In genomic region chr16:23993351-23994321, GRCm38 (mm10) we compare ENCODE assay signal across 10 mouse cellular contexts. TPM values are rescaled to one million over a fixed set of nuclear protein-coding genes. Genes with fewer than 3 reads are reported as not detected.
DNase-seq lines count a peak whose midpoint lies in the region; ATAC-seq lines count a peak whose summit lies in the region.
"Had no signal": no experiment of that assay in that cellular context is flagged by ENCODE, and none has a peak within 500 bp of the region (broad histone marks: within the 10 kb centered on the region; RNA-seq: fewer than 3 reads in every experiment).

No protein-coding gene starts in this region.

- peaks cover 17% of the 10 kb centered on the region for H3K4me1 ChIP-seq in embryonic facial prominence, embryonic 12.5 days

- H3K9ac ChIP-seq in embryonic facial prominence, embryonic 12.5 days = no peak overlapping the region

- 45% methylated on average over 17 of the region's 17 CpGs for WGBS in embryonic facial prominence, embryonic 12.5 days

- intact Hi-C loops in left cerebral cortex, postnatal 4 days (cut with DNase I) = loop anchor here (5.0 kb wide), 1 partner anchor 509 kb away; no protein-coding TSS in a partner anchor

- H3K9me3 ChIP-seq in embryonic facial prominence, embryonic 12.5 days = no peaks in the 10 kb centered on the region

- H3K27me3 ChIP-seq in embryonic facial prominence, embryonic 12.5 days = no peaks in the 10 kb centered on the region

- no peak overlapping the region for H3K27ac ChIP-seq in embryonic facial prominence, embryonic 12.5 days

- 0 out of 2 replicates have a peak overlapping the region, but pooled peaks have one; percentile 22 for H3K4me2 ChIP-seq in embryonic facial prominence, embryonic 12.5 days (replicated peaks)

- ATAC-seq in embryonic facial prominence, embryonic 12.5 days (ENCODE audit: insufficient number of reproducible peaks, insufficient read depth, low FRiP score, low TSS enrichment) = peak; percentile 60; the same call in 1 of the 2 replicates
- ATAC-seq in erythroblast, adult 5-6 weeks (replicated peaks; ENCODE audit: low FRiP score, poor library complexity, severe bottlenecking) = no peak

- H3K36me3 ChIP-seq in embryonic facial prominence, embryonic 12.5 days = no peaks in the 10 kb centered on the region

- peak; percentile 34 for DNase-seq in cerebellum, adult 8-10 months
- DNase-seq in cerebellum, postnatal 4 days (ENCODE audit: low spot score in 2 of 2) = no peak
- DNase-seq in kidney, postnatal 10 days = peak; percentile 66
- peak; percentile 52 to 55 for DNase-seq in lung, postnatal 4 days
- no peak for DNase-seq in thymus, postnatal 0 days (ENCODE audit: low spot score)
- no peak for DNase-seq in left cerebral cortex, postnatal 4 days

- no peak overlapping the region for H3K4me3 ChIP-seq in embryonic facial prominence, embryonic 12.5 days

RNA-seq across cellular contexts. Expression of gene Bcl6, which starts 5.0 kb away (rescaled TPM):
- 0.51 and 0.65 TPM in 2 replicates for polyA plus RNA-seq in embryonic facial prominence, embryonic 12.5 days (2016; fragmentation: Nextera tagmentation; extraction: Ambion mirVana)
- polyA plus RNA-seq in thymus, postnatal 0 days (2015; fragmentation: Nextera tagmentation; extraction: Ambion mirVana) = 11.9 and 15.1 TPM in 2 replicates
- 5.2 and 7.9 TPM in 2 replicates for total RNA-seq in erythroblast, adult 5-6 weeks (2015; ENCODE audit: low replicate concordance)
- 3.7 and 4.2 TPM in 2 replicates for total RNA-seq in erythroblast, adult 5-6 weeks (2017; ENCODE audit: low replicate concordance)
- total RNA-seq in left cerebral cortex, postnatal 4 days (2021) = 10 to 100 TPM; 21.0 to 22.4 TPM

RNA-seq across cellular contexts. Expression of gene Gm37419, which starts 5.4 kb away (rescaled TPM):
- polyA plus RNA-seq in embryonic facial prominence, embryonic 12.5 days (2016; fragmentation: Nextera tagmentation; extraction: Ambion mirVana) = not detected in 2 replicates
- not detected in 2 replicates for polyA plus RNA-seq in thymus, postnatal 0 days (2015; fragmentation: Nextera tagmentation; extraction: Ambion mirVana)
- total RNA-seq in erythroblast, adult 5-6 weeks (2015; ENCODE audit: low replicate concordance) = not detected in 2 replicates
- total RNA-seq in erythroblast, adult 5-6 weeks (2017; ENCODE audit: low replicate concordance) = not detected in 2 replicates
- not detected for total RNA-seq in left cerebral cortex, postnatal 4 days (2021)
- polyA plus RNA-seq: cortical plate, adult 2 months; large intestine, adult 2 months had no signal

Comparison
In these comparisons a context has a peak if more than half of its experiments do, and no peak if none do; other contexts are left out.
1. DNase-seq: peak in cerebellum, adult 8-10 months (single experiment), kidney, postnatal 10 days (single experiment) and lung, postnatal 4 days (2 of 2); none in cerebellum, postnatal 4 days (0 of 2), thymus, postnatal 0 days (single experiment) and left cerebral cortex, postnatal 4 days (single experiment).